Mouse (Mus musculus): ENCODE measurements around the gene Immp2l. TPM values are rescaled to one million over a fixed set of nuclear protein-coding genes. Genes with fewer than 3 reads are reported as not detected.
"Not testable (repeated sequence)": the region's sequence is repeated elsewhere in the genome, so short reads cannot be mapped to it uniquely, and the experiment has no call there.

The Immp2l gene
- polyA plus RNA-seq, 1 experiment from 2014 or later: 8.1 TPM

GRCm38 (mm10) chr12:40991647-40992046 is 32.2 kb upstream of the Immp2l start:
- DNase-seq (ENCODE audit: low spot score): no peak
- Histone ChIP-seq H3K27ac (replicated peaks; ENCODE audit: low read depth, low read length) (no peak overlapping the region), H3K4me1 (ENCODE audit: control insufficient read depth, insufficient read depth, low read length) (no peaks in the 10 kb centered on the region), H3K4me2 (ENCODE audit: low read depth, severe bottlenecking) (no peak overlapping the region), H3K9me3 (ENCODE audit: control insufficient read depth, low read length) (no peaks in the 10 kb centered on the region), H3K27me3 (ENCODE audit: control insufficient read depth, insufficient read depth, low read length) (no peaks in the 10 kb centered on the region), H3K36me3 (ENCODE audit: control insufficient read depth, insufficient read depth, low read length) (no peaks in the 10 kb centered on the region), H3K4me3 (ENCODE audit: low read depth, low read length) (no peak overlapping the region), H3K9ac (ENCODE audit: low read length) (no peak overlapping the region)
- ATAC-seq (ENCODE audit: insufficient number of reproducible peaks, low FRiP score, low TSS enrichment, low read depth): no peak
- WGBS: 92% methylated on average over 4 of the region's 4 CpGs

DNA sequence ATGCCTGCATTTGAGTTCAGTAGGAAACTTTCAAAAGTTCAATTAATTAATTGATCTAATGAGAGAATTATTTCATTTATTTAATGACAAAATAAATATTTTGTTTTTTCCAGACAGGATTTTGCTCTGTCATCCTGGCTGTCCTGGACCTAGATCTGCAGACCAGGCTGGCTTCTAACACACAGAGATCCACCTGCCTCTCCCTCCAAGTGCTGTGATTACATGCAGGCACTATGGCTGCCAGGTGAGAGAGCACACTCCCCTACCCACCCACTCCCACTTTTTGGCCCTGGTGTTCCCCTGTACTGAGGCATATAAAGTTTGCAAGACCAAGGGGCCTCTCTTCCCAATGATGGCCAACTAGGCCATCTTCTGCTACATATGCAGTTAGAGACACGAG is 31.7 kb upstream of the Immp2l start:
- not testable (repeated sequence) for H3K4me2 ChIP-seq (ENCODE audit: low read depth, severe bottlenecking); H3K4me3 ChIP-seq (ENCODE audit: low read depth, low read length); H3K9me3 ChIP-seq (ENCODE audit: control insufficient read depth, low read length); H3K4me1 ChIP-seq (ENCODE audit: control insufficient read depth, insufficient read depth, low read length); H3K27me3 ChIP-seq (ENCODE audit: control insufficient read depth, insufficient read depth, low read length); ATAC-seq (ENCODE audit: insufficient number of reproducible peaks, low FRiP score, low TSS enrichment, low read depth); H3K36me3 ChIP-seq (ENCODE audit: control insufficient read depth, insufficient read depth, low read length); DNase-seq (ENCODE audit: low spot score); H3K27ac ChIP-seq (replicated peaks; ENCODE audit: low read depth, low read length); H3K9ac ChIP-seq (ENCODE audit: low read length)
- WGBS: 69% methylated on average over 1 of the region's 1 CpGs

GRCm38 (mm10) chr12:40994846-40995245 is 29.0 kb upstream of the Immp2l start:
- WGBS: 89% methylated on average over 2 of the region's 2 CpGs

GRCm38 (mm10) chr12:40995618-40996370 is 28.1 kb upstream of the Immp2l start:
- no peak overlapping the region for H3K4me2 ChIP-seq (ENCODE audit: low read depth, severe bottlenecking)
- H3K4me3 ChIP-seq (ENCODE audit: low read depth, low read length): no peak overlapping the region
- no peak overlapping the region for H3K27ac ChIP-seq (replicated peaks; ENCODE audit: low read depth, low read length)
- no peaks in the 10 kb centered on the region for H3K9me3 ChIP-seq (ENCODE audit: control insufficient read depth, low read length)
- H3K27me3 ChIP-seq (ENCODE audit: control insufficient read depth, insufficient read depth, low read length): no peaks in the 10 kb centered on the region
- ATAC-seq (ENCODE audit: insufficient number of reproducible peaks, low FRiP score, low TSS enrichment, low read depth): no peak
- no peak overlapping the region for H3K9ac ChIP-seq (ENCODE audit: low read length)
- no peak for DNase-seq (ENCODE audit: low spot score)
- no peaks in the 10 kb centered on the region for H3K4me1 ChIP-seq (ENCODE audit: control insufficient read depth, insufficient read depth, low read length)
- H3K36me3 ChIP-seq (ENCODE audit: control insufficient read depth, insufficient read depth, low read length): no peaks in the 10 kb centered on the region
- 79% methylated on average over 9 of the region's 9 CpGs for WGBS

More at GRCm38 (mm10) chr12:40994846-40995245, 29.0 kb upstream of the Immp2l start:
- Histone ChIP-seq H3K27me3 (ENCODE audit: control insufficient read depth, insufficient read depth, low read length) (no peaks in the 10 kb centered on the region), H3K36me3 (ENCODE audit: control insufficient read depth, insufficient read depth, low read length) (no peaks in the 10 kb centered on the region), H3K4me3 (ENCODE audit: low read depth, low read length) (no peak overlapping the region), H3K9ac (ENCODE audit: low read length) (no peak overlapping the region), H3K4me1 (ENCODE audit: control insufficient read depth, insufficient read depth, low read length) (no peaks in the 10 kb centered on the region), H3K9me3 (ENCODE audit: control insufficient read depth, low read length) (no peaks in the 10 kb centered on the region), H3K4me2 (ENCODE audit: low read depth, severe bottlenecking) (no peak overlapping the region), H3K27ac (replicated peaks; ENCODE audit: low read depth, low read length) (no peak overlapping the region)
- ATAC-seq (ENCODE audit: insufficient number of reproducible peaks, low FRiP score, low TSS enrichment, low read depth) (no peak), DNase-seq (ENCODE audit: low spot score) (no peak)

GRCm38 (mm10) chr12:41022516-41022915 is 1.4 kb upstream of the Immp2l start:
- Histone ChIP-seq H3K27me3 (ENCODE audit: control insufficient read depth, insufficient read depth, low read length) (no peaks in the 10 kb centered on the region), H3K9me3 (ENCODE audit: control insufficient read depth, low read length) (no peaks in the 10 kb centered on the region), H3K27ac (replicated peaks; ENCODE audit: low read depth, low read length) (no peak overlapping the region), H3K4me2 (ENCODE audit: low read depth, severe bottlenecking) (no peak overlapping the region), H3K4me1 (ENCODE audit: control insufficient read depth, insufficient read depth, low read length) (no peaks in the 10 kb centered on the region), H3K4me3 (ENCODE audit: low read depth, low read length) (no peak overlapping the region), H3K9ac (ENCODE audit: low read length) (no peak overlapping the region), H3K36me3 (ENCODE audit: control insufficient read depth, insufficient read depth, low read length) (no peaks in the 10 kb centered on the region)
- ATAC-seq (ENCODE audit: insufficient number of reproducible peaks, low FRiP score, low TSS enrichment, low read depth) (no peak), DNase-seq (ENCODE audit: low spot score) (no peak)
- 87% methylated on average over 1 of the region's 1 CpGs for WGBS

DNA sequence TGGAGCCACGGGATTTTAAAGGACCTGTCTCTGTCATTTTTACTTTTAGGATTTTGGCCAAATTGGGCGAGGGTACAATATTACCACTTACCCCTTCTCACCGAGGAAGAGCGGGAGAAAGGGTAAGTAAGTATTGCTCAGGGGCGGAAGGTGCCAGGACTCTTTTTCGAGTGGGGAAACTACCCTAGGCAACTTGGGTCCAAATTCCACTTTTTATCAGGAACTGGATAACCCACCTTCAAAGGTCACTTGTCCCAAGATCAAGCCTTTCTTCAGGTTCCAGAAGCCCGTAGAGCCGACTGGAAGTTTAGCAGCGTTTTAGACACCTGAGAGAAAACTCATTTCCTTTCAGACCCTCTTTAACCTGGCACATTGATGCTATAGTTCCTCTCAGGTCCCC is 622 bp downstream of the Immp2l start:
- no peaks in the 10 kb centered on the region for H3K4me1 ChIP-seq (ENCODE audit: control insufficient read depth, insufficient read depth, low read length)
- H3K9ac ChIP-seq (ENCODE audit: low read length): peak overlapping the region; percentile 85
- H3K27me3 ChIP-seq (ENCODE audit: control insufficient read depth, insufficient read depth, low read length): no peaks in the 10 kb centered on the region
- H3K36me3 ChIP-seq (ENCODE audit: control insufficient read depth, insufficient read depth, low read length): no peaks in the 10 kb centered on the region
- H3K27ac ChIP-seq (replicated peaks; ENCODE audit: low read depth, low read length): no peak overlapping the region
- peak overlapping the region; percentile 67 for H3K4me3 ChIP-seq (ENCODE audit: low read depth, low read length)
- no peaks in the 10 kb centered on the region for H3K9me3 ChIP-seq (ENCODE audit: control insufficient read depth, low read length)
- ATAC-seq (ENCODE audit: insufficient number of reproducible peaks, low FRiP score, low TSS enrichment, low read depth) (no peak), DNase-seq (ENCODE audit: low spot score) (no peak)
- peak overlapping the region; percentile 78 for H3K4me2 ChIP-seq (ENCODE audit: low read depth, severe bottlenecking)
- WGBS: 19% methylated on average over 9 of the region's 9 CpGs

GRCm38 (mm10) chr12:41027485-41027884 is 3.6 kb downstream of the Immp2l start:
- Histone ChIP-seq H3K9ac (ENCODE audit: low read length) (no peak overlapping the region), H3K27ac (replicated peaks; ENCODE audit: low read depth, low read length) (no peak overlapping the region), H3K36me3 (ENCODE audit: control insufficient read depth, insufficient read depth, low read length) (no peaks in the 10 kb centered on the region), H3K4me1 (ENCODE audit: control insufficient read depth, insufficient read depth, low read length) (no peaks in the 10 kb centered on the region), H3K4me2 (ENCODE audit: low read depth, severe bottlenecking) (no peak overlapping the region), H3K27me3 (ENCODE audit: control insufficient read depth, insufficient read depth, low read length) (no peaks in the 10 kb centered on the region), H3K4me3 (ENCODE audit: low read depth, low read length) (no peak overlapping the region), H3K9me3 (ENCODE audit: control insufficient read depth, low read length) (no peaks in the 10 kb centered on the region)
- ATAC-seq (ENCODE audit: insufficient number of reproducible peaks, low FRiP score, low TSS enrichment, low read depth) (no peak), DNase-seq (ENCODE audit: low spot score) (no peak)
- 90% methylated on average over 6 of the region's 6 CpGs for WGBS

DNA sequence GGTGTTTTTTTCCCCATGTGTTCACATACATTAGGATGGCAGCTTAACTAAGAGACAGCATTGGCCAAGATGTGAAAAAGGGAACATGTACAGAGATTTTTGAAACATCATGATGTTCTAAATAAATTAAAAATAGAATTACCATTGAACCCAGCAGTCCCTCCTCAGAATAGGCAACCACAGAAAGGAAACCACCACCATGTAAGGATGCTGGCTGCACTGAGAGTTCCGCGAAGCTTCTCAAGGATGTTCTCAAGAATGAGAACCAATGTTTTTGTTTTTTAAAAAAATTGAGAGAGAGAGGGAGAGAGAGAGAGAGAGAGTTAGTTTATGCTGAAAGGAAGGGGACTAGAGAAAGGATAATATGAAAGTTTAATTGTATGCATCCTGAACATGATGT is 7.2 kb downstream of the Immp2l start:
- no peak overlapping the region for H3K4me3 ChIP-seq (ENCODE audit: low read depth, low read length)
- H3K9ac ChIP-seq (ENCODE audit: low read length): no peak overlapping the region
- H3K27ac ChIP-seq (replicated peaks; ENCODE audit: low read depth, low read length): no peak overlapping the region
- no peak overlapping the region for H3K4me2 ChIP-seq (ENCODE audit: low read depth, severe bottlenecking)
- no peaks in the 10 kb centered on the region for H3K4me1 ChIP-seq (ENCODE audit: control insufficient read depth, insufficient read depth, low read length)
- DNase-seq (ENCODE audit: low spot score): no peak
- 97% methylated on average over 2 of the region's 2 CpGs for WGBS
- H3K36me3 ChIP-seq (ENCODE audit: control insufficient read depth, insufficient read depth, low read length): no peaks in the 10 kb centered on the region
- no peaks in the 10 kb centered on the region for H3K9me3 ChIP-seq (ENCODE audit: control insufficient read depth, low read length)
- no peak for ATAC-seq (ENCODE audit: insufficient number of reproducible peaks, low FRiP score, low TSS enrichment, low read depth)
- H3K27me3 ChIP-seq (ENCODE audit: control insufficient read depth, insufficient read depth, low read length): no peaks in the 10 kb centered on the region

- Histone ChIP-seq H3K27me3 (ENCODE audit: control insufficient read depth, insufficient read depth, low read length) (no peaks in the 10 kb centered on the region), H3K9me3 (ENCODE audit: control insufficient read depth, low read length) (no peaks in the 10 kb centered on the region), H3K36me3 (ENCODE audit: control insufficient read depth, insufficient read depth, low read length) (no peaks in the 10 kb centered on the region), H3K4me2 (ENCODE audit: low read depth, severe bottlenecking) (no peak overlapping the region), H3K27ac (replicated peaks; ENCODE audit: low read depth, low read length) (no peak overlapping the region), H3K9ac (ENCODE audit: low read length) (no peak overlapping the region), H3K4me1 (ENCODE audit: control insufficient read depth, insufficient read depth, low read length) (no peaks in the 10 kb centered on the region), H3K4me3 (ENCODE audit: low read depth, low read length) (no peak overlapping the region)
- ATAC-seq (ENCODE audit: insufficient number of reproducible peaks, low FRiP score, low TSS enrichment, low read depth) (no peak), DNase-seq (ENCODE audit: low spot score) (no peak)
- WGBS: 88% methylated on average over 3 of the region's 3 CpGs
These were observed 9.3 kb downstream of the Immp2l start for GRCm38 (mm10) chr12:41033196-41033595.

Measured in limb, embryonic 11.5 days (tissue).